Mouse (Mus musculus): ENCODE data around the gene Trio.

GRCm38 (mm10) chr15:27825390-27825789, 200.3 kb downstream of the Trio start:
- no peak for TF ChIP-seq CTCF (IDR thresholded peaks at IDR 0.05; ENCODE audit: borderline replicate concordance, insufficient read depth, low read length)
- TF ChIP-seq POLR2A (IDR thresholded peaks at IDR 0.05; ENCODE audit: low read depth, low read length), result no peak

All from embryonic fibroblast, embryonic 13.5 days (primary cell).